Mouse (Mus musculus) lung, postnatal 14 days (tissue): ENCODE data around the gene Lrrc4c.

Experiments used
- DNase-seq: peaks from one replicate; pipeline ENCODE4 v3.0.0; 2021

The Lrrc4c gene

GRCm38 (mm10) chr2:97652711-97653110, 1334.7 kb downstream of the Lrrc4c start:
- no peak for DNase-seq
